Mouse (Mus musculus): ENCODE measurements around the gene Hmmr. TPM values are rescaled to one million over a fixed set of nuclear protein-coding genes. Genes with fewer than 3 reads are reported as not detected.

The Hmmr gene
- polyA plus RNA-seq, 1 experiment from 2014 or later = 56.8 TPM

- WGBS = 100% methylated on average over 1 of the region's 1 CpGs
- ATAC-seq (ENCODE audit: insufficient number of reproducible peaks, insufficient read depth, low FRiP score, low read depth) = no peak
- H3K36me3 ChIP-seq (ENCODE audit: control insufficient read depth, insufficient read depth, low read length) = peaks cover 56% of the 10 kb centered on the region
Observed at GRCm38 (mm10) chr11:40677169-40677568, 56.1 kb downstream of the Hmmr start.

GRCm38 (mm10) chr11:40675014-40675730, 58.0 kb downstream of the Hmmr start:
- no peak for ATAC-seq (ENCODE audit: insufficient number of reproducible peaks, insufficient read depth, low FRiP score, low read depth)
- Histone ChIP-seq H3K36me3 (ENCODE audit: control insufficient read depth, insufficient read depth, low read length) (peaks cover 37% of the 10 kb centered on the region), H3K27ac (replicated peaks in 1 of 2; ENCODE audit: control insufficient read depth in 1 of 2, insufficient read depth in 1 of 2, low read depth in 2 of 2, low read length in 2 of 2) (no peak overlapping the region), H3K9me3 (ENCODE audit: control insufficient read depth, low read length) (no peaks in the 10 kb centered on the region), H3K9ac (ENCODE audit: low read length) (no peak overlapping the region), H3K4me3 (ENCODE audit: control insufficient read depth in 1 of 2, insufficient read depth in 1 of 2, low read depth in 1 of 2, low read length in 2 of 2) (no peak overlapping the region), H3K4me1 (ENCODE audit: control insufficient read depth in 2 of 2, insufficient read depth in 2 of 2, low read length in 2 of 2) (0 out of 4 replicates have a peak, but pooled peaks cover 0 to 4% of the 10 kb centered on the region in 2 experiments), H3K4me2 (ENCODE audit: low read length) (no peak overlapping the region), H3K27me3 (ENCODE audit: control insufficient read depth, insufficient read depth, low read length) (no peaks in the 10 kb centered on the region)
- 52% methylated on average over 4 of the region's 4 CpGs for WGBS

More at GRCm38 (mm10) chr11:40677169-40677568, 56.1 kb downstream of the Hmmr start:
- H3K27ac ChIP-seq (replicated peaks in 1 of 2; ENCODE audit: control insufficient read depth in 1 of 2, insufficient read depth in 1 of 2, low read depth in 2 of 2, low read length in 2 of 2) = no peak overlapping the region
- no peak overlapping the region for H3K4me3 ChIP-seq (ENCODE audit: control insufficient read depth in 1 of 2, insufficient read depth in 1 of 2, low read depth in 1 of 2, low read length in 2 of 2)
- no peak overlapping the region for H3K9ac ChIP-seq (ENCODE audit: low read length)
- H3K4me2 ChIP-seq (ENCODE audit: low read length) = no peak overlapping the region
- H3K27me3 ChIP-seq (ENCODE audit: control insufficient read depth, insufficient read depth, low read length) = no peaks in the 10 kb centered on the region
- H3K4me1 ChIP-seq (ENCODE audit: control insufficient read depth in 2 of 2, insufficient read depth in 2 of 2, low read length in 2 of 2) = 0 out of 4 replicates have a peak, but pooled peaks cover 0 to 4% of the 10 kb centered on the region in 2 experiments
- no peaks in the 10 kb centered on the region for H3K9me3 ChIP-seq (ENCODE audit: control insufficient read depth, low read length)

Other genes with a start within 250 kb of the Hmmr start
- gene Mat2b, start 38.2 kb downstream of the Hmmr start, polyA plus RNA-seq (2014; fragmentation: Nextera tagmentation; extraction: Ambion mirVana) = 131 and 132 TPM in 2 replicates
- gene Nudcd2, start 245 bp upstream of the Hmmr start, polyA plus RNA-seq (2014; fragmentation: Nextera tagmentation; extraction: Ambion mirVana) = 88.9 and 97.1 TPM in 2 replicates
- 161 and 172 TPM in 2 replicates for gene Ccng1, start 21.9 kb upstream of the Hmmr start, polyA plus RNA-seq (2014; fragmentation: Nextera tagmentation; extraction: Ambion mirVana)

Measured in heart, embryonic 14.5 days (tissue).